Comparison of ENCODE assay signal across 10 mouse cellular contexts in genomic region chr1:158732868-158733496, GRCm38 (mm10).
A peak's percentile ranks its signal among the peaks of the same experiment; 100 is the strongest.
DNase-seq lines count a peak whose midpoint lies in the region; ATAC-seq lines count a peak whose summit lies in the region.
"Had no signal": no experiment of that assay in that cellular context is flagged by ENCODE, and none has a peak within 500 bp of the region (broad histone marks: within the 10 kb centered on the region; RNA-seq: fewer than 3 reads in every experiment).

No protein-coding gene starts in this region.

- no peak for ATAC-seq in inflammation-experienced regulatory T-cells, adult 6 months

- peak; percentile 14 to 42 for DNase-seq in cerebellum, postnatal 10 days
- no peak for DNase-seq in cerebellum, adult 11 months
- peak; percentile 73 for DNase-seq in NIH3T3 (ENCODE audit: low read depth)
- peak; percentile 67 to 77 for DNase-seq in frontal cortex, postnatal 36 days (ENCODE audit: low spot score in 2 of 2)
- DNase-seq in left cerebral cortex, postnatal 36 days (ENCODE audit: low spot score in 2 of 2): peak; percentile 51 to 68
- DNase-seq in urinary bladder, postnatal 10 days (ENCODE audit: low spot score): no peak
- DNase-seq in neural tube, embryonic 10.5 days (ENCODE audit: extremely low spot score, low spot score): no peak
- DNase-seq: lung, adult 18-20 months; retina, postnatal 1 day had no signal

- intact Hi-C loops in left cerebral cortex, postnatal 36 days (cut with DNase I): no loop called here

Comparison
In these comparisons a context has a peak if more than half of its experiments do, and no peak if none do; other contexts are left out.
1. DNase-seq: peak in cerebellum, postnatal 10 days (2 of 2), NIH3T3 (single experiment), frontal cortex, postnatal 36 days (2 of 2) and left cerebral cortex, postnatal 36 days (2 of 2); none in cerebellum, adult 11 months (single experiment), urinary bladder, postnatal 10 days (single experiment) and neural tube, embryonic 10.5 days (single experiment).